Mouse (Mus musculus) thymus, adult 2 months (tissue): Measurements from ENCODE around the gene Cacnb4. TPM values are rescaled to one million over a fixed set of nuclear protein-coding genes. Genes with fewer than 3 reads are reported as not detected.

Experiments
- DNase-seq: peaks from one replicate; pipeline ENCODE4 v3.0.0; 2021
- H3K27ac ChIP-seq: fragments of 200-500 bp; 2 replicates; pipeline ENCODE4 v1.5.1; 2012; ENCODE audit warnings: low read length, control low read depth; ENCODE audit not compliant: control insufficient read depth, insufficient read depth
- H3K27me3 ChIP-seq: fragments of 200-500 bp; 2 replicates; pipeline ENCODE4 v1.6.1; 2012; ENCODE audit warnings: mild to moderate bottlenecking, low read length, moderate library complexity, mixed read lengths; ENCODE audit not compliant: control insufficient read depth, insufficient read depth
- H3K36me3 ChIP-seq: fragments of 200-500 bp; 2 replicates; pipeline ENCODE4 v1.6.1; 2012; ENCODE audit warnings: mild to moderate bottlenecking, low read length, moderate library complexity; ENCODE audit not compliant: control insufficient read depth, insufficient read depth
- H3K4me1 ChIP-seq: fragments of 200-500 bp; replicated peaks from 2 replicates; pipeline ENCODE4 v1.6.1; 2012; ENCODE audit warnings: low read length; ENCODE audit not compliant: control insufficient read depth, insufficient read depth
- H3K4me3 ChIP-seq: fragments of 200-500 bp; 2 replicates; pipeline ENCODE4 v1.5.1; 2012; ENCODE audit warnings: mild to moderate bottlenecking, low read length, control low read depth, moderate library complexity; ENCODE audit not compliant: control insufficient read depth, insufficient read depth
- CTCF ChIP-seq: fragments of 200-500 bp; IDR thresholded peaks from 2 replicates; pipeline ENCODE4 v1.5.1; 2012; ENCODE audit warnings: mild to moderate bottlenecking, control low read depth, low read length, moderate library complexity, borderline replicate concordance; ENCODE audit not compliant: control insufficient read depth, poor library complexity, insufficient read depth; ENCODE audit errors: extremely low read depth
- POLR2A ChIP-seq: fragments of 200-500 bp; IDR thresholded peaks from 2 replicates; pipeline ENCODE4 v1.6.1; 2012; ENCODE audit warnings: mild to moderate bottlenecking, low read length, control low read depth, moderate library complexity; ENCODE audit not compliant: control insufficient read depth, poor library complexity, insufficient read depth; ENCODE audit errors: extremely low read depth
- WGBS: fragments of 180-500 bp; shearing (Covaris S2); methylation state at CpG from one replicate; pipeline ENCODE4 v1.1.7; 2018; 5-methylcytosine and 5-hydroxymethylcytosine counted together
- polyA plus RNA-seq: library from polyadenylated mRNA; depleted of rRNA; stranded (reverse); fragments of >200 nt; gene quantifications from 2 replicates; pipeline ENCODE4 v1.2.3, GENCODE M21; 2012

Gene Cacnb4
- polyA plus RNA-seq, 1 experiment = 0.04 TPM

GRCm38 (mm10) chr2:52556298-52556960 is 120.2 kb downstream of the Cacnb4 start:
- Histone ChIP-seq H3K36me3 (no peaks in the 10 kb centered on the region), H3K4me3 (no peak overlapping the region), H3K27me3 (no peaks in the 10 kb centered on the region), H3K4me1 (0 out of 2 replicates have a peak, but pooled peaks cover 2% of the 10 kb centered on the region), H3K27ac (no peak overlapping the region)
- no peak for DNase-seq
- TF ChIP-seq POLR2A = no peak
- no peak for TF ChIP-seq CTCF
- WGBS = 95% methylated on average over 20 of the region's 20 CpGs

GRCm38 (mm10) chr2:52548401-52548800 is 128.2 kb downstream of the Cacnb4 start:
- Histone ChIP-seq H3K36me3 (no peaks in the 10 kb centered on the region), H3K4me1 (no peaks in the 10 kb centered on the region), H3K27me3 (no peaks in the 10 kb centered on the region), H3K27ac (no peak overlapping the region), H3K4me3 (no peak overlapping the region)
- TF ChIP-seq CTCF = no peak
- no peak for TF ChIP-seq POLR2A
- 69% methylated on average over 3 of the region's 3 CpGs for WGBS
- DNase-seq = no peak

- Histone ChIP-seq H3K27me3 (no peaks in the 10 kb centered on the region), H3K27ac (no peak overlapping the region), H3K4me1 (no peaks in the 10 kb centered on the region), H3K4me3 (no peak overlapping the region), H3K36me3 (no peaks in the 10 kb centered on the region)
- no peak for DNase-seq
- 90% methylated on average over 11 of the region's 11 CpGs for WGBS
- TF ChIP-seq POLR2A (no peak), CTCF (no peak)
Measured at GRCm38 (mm10) chr2:52547331-52547730, 129.3 kb downstream of the Cacnb4 start.

- Histone ChIP-seq H3K4me1 (no peaks in the 10 kb centered on the region), H3K27me3 (no peaks in the 10 kb centered on the region), H3K27ac (no peak overlapping the region), H3K4me3 (no peak overlapping the region), H3K36me3 (no peaks in the 10 kb centered on the region)
- WGBS = 93% methylated on average over 2 of the region's 2 CpGs
- TF ChIP-seq POLR2A (no peak), CTCF (no peak)
- no peak for DNase-seq
Measured at GRCm38 (mm10) chr2:52544527-52544926, 132.1 kb downstream of the Cacnb4 start.

GRCm38 (mm10) chr2:52541068-52541467 is 135.6 kb downstream of the Cacnb4 start:
- Histone ChIP-seq H3K27me3 (no peaks in the 10 kb centered on the region), H3K4me1 (no peaks in the 10 kb centered on the region), H3K27ac (no peak overlapping the region), H3K36me3 (no peaks in the 10 kb centered on the region), H3K4me3 (no peak overlapping the region)
- TF ChIP-seq CTCF (no peak), POLR2A (no peak)
- DNase-seq = no peak
- 96% methylated on average over 4 of the region's 4 CpGs for WGBS

- Histone ChIP-seq H3K36me3 (no peaks in the 10 kb centered on the region), H3K4me3 (no peak overlapping the region), H3K27me3 (no peaks in the 10 kb centered on the region), H3K4me1 (no peaks in the 10 kb centered on the region), H3K27ac (no peak overlapping the region)
- WGBS = 79% methylated on average over 6 of the region's 6 CpGs
- TF ChIP-seq POLR2A (no peak), CTCF (no peak)
- DNase-seq = no peak
Measured at GRCm38 (mm10) chr2:52539318-52539717, 137.3 kb downstream of the Cacnb4 start.

- no peak for DNase-seq
- WGBS = 65% methylated on average over 3 of the region's 3 CpGs
- H3K27me3 ChIP-seq = no peaks in the 10 kb centered on the region
- H3K36me3 ChIP-seq = no peaks in the 10 kb centered on the region
- H3K4me3 ChIP-seq = no peak overlapping the region
- H3K4me1 ChIP-seq = no peaks in the 10 kb centered on the region
- TF ChIP-seq POLR2A (no peak), CTCF (no peak)
- no peak overlapping the region for H3K27ac ChIP-seq
Measured at GRCm38 (mm10) chr2:52537645-52538044, 139.0 kb downstream of the Cacnb4 start.

- no peak for DNase-seq
- 92% methylated on average over 9 of the region's 9 CpGs for WGBS
- no peaks in the 10 kb centered on the region for H3K4me1 ChIP-seq
- H3K4me3 ChIP-seq = no peak overlapping the region
- H3K27me3 ChIP-seq = no peaks in the 10 kb centered on the region
- no peak overlapping the region for H3K27ac ChIP-seq
- TF ChIP-seq CTCF = no peak
- TF ChIP-seq POLR2A = no peak
- no peaks in the 10 kb centered on the region for H3K36me3 ChIP-seq
Measured at GRCm38 (mm10) chr2:52537155-52537554, 139.5 kb downstream of the Cacnb4 start.
